Comparison of ENCODE assay signal across 10 mouse cellular contexts in genomic region chr17:48426991-48427750, GRCm38 (mm10). TPM values are rescaled to one million over a fixed set of nuclear protein-coding genes. Genes with fewer than 3 reads are reported as not detected.
DNase-seq lines count a peak whose midpoint lies in the region; ATAC-seq and TF ChIP-seq lines count a peak whose summit lies in the region.
"Had no signal": no experiment of that assay in that cellular context is flagged by ENCODE, and none has a peak within 500 bp of the region (broad histone marks: within the 10 kb centered on the region; RNA-seq: fewer than 3 reads in every experiment).

No protein-coding gene starts in this region.

- H3K9me3 ChIP-seq in stomach, postnatal 0 days (ENCODE audit: control insufficient read depth, low read length) = no peaks in the 10 kb centered on the region
- H3K9me3 ChIP-seq: midbrain, embryonic 13.5 days had no signal

- peaks cover 3% of the 10 kb centered on the region for H3K4me1 ChIP-seq in stomach, postnatal 0 days (replicated peaks; ENCODE audit: control insufficient read depth, insufficient read depth)

- H3K27ac ChIP-seq in stomach, postnatal 0 days (replicated peaks) = peak overlapping the region; percentile 63
- H3K27ac ChIP-seq: midbrain, embryonic 13.5 days had no signal

- ATAC-seq in inflammation-experienced regulatory T-cells, adult 6 months = peak; percentile 19
- ATAC-seq in stomach, postnatal 0 days (ENCODE audit: low FRiP score, low TSS enrichment) = peak; percentile 38; the same call in 1 of the 2 replicates
- ATAC-seq: midbrain, embryonic 13.5 days had no signal

- H3K4me3 ChIP-seq in stomach, postnatal 0 days (ENCODE audit: low read depth, low read length) = no peak overlapping the region
- H3K4me3 ChIP-seq: midbrain, embryonic 13.5 days had no signal

- 52% methylated on average over 13 of the region's 13 CpGs for WGBS in stomach, postnatal 0 days

- H3K36me3 ChIP-seq in stomach, postnatal 0 days (ENCODE audit: control insufficient read depth, insufficient read depth, low read length) = no peaks in the 10 kb centered on the region
- H3K36me3 ChIP-seq: midbrain, embryonic 13.5 days had no signal

- no peaks in the 10 kb centered on the region for H3K27me3 ChIP-seq in stomach, postnatal 0 days (ENCODE audit: control insufficient read depth, insufficient read depth, low read length)
- H3K27me3 ChIP-seq: midbrain, embryonic 13.5 days had no signal

- intact Hi-C loops in heart, postnatal 25 days (cut with DNase I) = no loop called here

- no peak for TF ChIP-seq CTCF in stomach, postnatal 0 days (IDR thresholded peaks at IDR 0.05; ENCODE audit: low read depth)

- DNase-seq in heart, adult 18-20 months = peak; percentile 56 to 59
- DNase-seq in heart, postnatal 25 days (ENCODE audit: low spot score) = no peak
- peak; percentile 48 for DNase-seq in thymus, postnatal 4 days
- no peak for DNase-seq in thymus, adult 18-20 months
- peak; percentile 60 for DNase-seq in stomach, postnatal 0 days (ENCODE audit: low spot score)
- DNase-seq in right cerebral cortex, postnatal 25 days = no peak
- no peak for DNase-seq in cerebellum, postnatal 4 days (ENCODE audit: low spot score in 2 of 2)

- no peak for TF ChIP-seq EP300 in stomach, postnatal 0 days (optimal IDR thresholded peaks at IDR 0.05)

- no peak overlapping the region for H3K9ac ChIP-seq in stomach, postnatal 0 days (ENCODE audit: low read length)
- H3K9ac ChIP-seq: midbrain, embryonic 13.5 days had no signal

- no peak overlapping the region for H3K4me2 ChIP-seq in stomach, postnatal 0 days (replicated peaks; ENCODE audit: low read depth)
- H3K4me2 ChIP-seq: midbrain, embryonic 13.5 days had no signal

RNA-seq across cellular contexts. Expression of gene Apobec2, which starts 5.6 kb away (rescaled TPM):
- 100 to 1,000 TPM; 211 to 226 TPM for total RNA-seq in heart, adult 18-20 months (2021)
- total RNA-seq in heart, postnatal 25 days (2021) = 100 to 1,000 TPM; 245 to 262 TPM
- polyA plus RNA-seq in inflammation-experienced regulatory T-cells, adult 6 months (2017; shearing (Covaris generic)) = 1 to 10 TPM; 1.8 to 5.7 (median 2.2) TPM
- polyA plus RNA-seq in stomach, postnatal 0 days (2015; fragmentation: Nextera tagmentation; extraction: Ambion mirVana) = 7.2 and 7.6 TPM in 2 replicates

RNA-seq across cellular contexts. Expression of gene Oard1, which starts 17.4 kb away (rescaled TPM):
- total RNA-seq in heart, adult 18-20 months (2021) = 10 to 100 TPM; 17.3 to 21.3 TPM
- total RNA-seq in heart, postnatal 25 days (2021) = 10 to 100 TPM; 12.9 to 14.3 TPM
- polyA plus RNA-seq in inflammation-experienced regulatory T-cells, adult 6 months (2017; shearing (Covaris generic)) = 100 to 1,000 TPM in 1 of 3 experiments, 10 to 100 TPM in 2; 85.8 to 107 (median 94.9) TPM
- polyA plus RNA-seq in stomach, postnatal 0 days (2015; fragmentation: Nextera tagmentation; extraction: Ambion mirVana) = 42.3 and 43.8 TPM in 2 replicates

RNA-seq across cellular contexts. Expression of gene Nfya, which starts 17.5 kb away (rescaled TPM):
- total RNA-seq in heart, adult 18-20 months (2021) = 10 to 100 TPM; 18.8 to 21.7 TPM
- total RNA-seq in heart, postnatal 25 days (2021) = 10 to 100 TPM; 19.6 to 21.4 TPM
- polyA plus RNA-seq in inflammation-experienced regulatory T-cells, adult 6 months (2017; shearing (Covaris generic)) = 10 to 100 TPM in 2 of 3 experiments, 1 to 10 TPM in 1; 9.9 to 12.1 (median 11.2) TPM
- 3.0 and 3.5 TPM in 2 replicates for polyA plus RNA-seq in stomach, postnatal 0 days (2015; fragmentation: Nextera tagmentation; extraction: Ambion mirVana)

RNA-seq across cellular contexts. Expression of gene Tspo2, which starts 24.2 kb away (rescaled TPM):
- total RNA-seq in heart, adult 18-20 months (2021) = under 1 TPM; 0.55 to 0.62 TPM
- 1 to 10 TPM in 1 of 2 experiments, under 1 TPM in 1; 0.91 to 1.2 TPM for total RNA-seq in heart, postnatal 25 days (2021)
- not detected for polyA plus RNA-seq in inflammation-experienced regulatory T-cells, adult 6 months (2017; shearing (Covaris generic))
- polyA plus RNA-seq in stomach, postnatal 0 days (2015; fragmentation: Nextera tagmentation; extraction: Ambion mirVana) = 0.41 and 0.51 TPM in 2 replicates
- polyA plus RNA-seq: C2C12 had no signal

RNA-seq across cellular contexts. Expression of gene Unc5cl, which starts 27.5 kb away (rescaled TPM):
- under 1 TPM in 1 of 2 experiments, not detected in 1; 0.36 TPM for total RNA-seq in heart, adult 18-20 months (2021)
- under 1 TPM; 0.14 to 0.16 TPM for total RNA-seq in heart, postnatal 25 days (2021)
- polyA plus RNA-seq in inflammation-experienced regulatory T-cells, adult 6 months (2017; shearing (Covaris generic)) = 10 to 100 TPM; 16.0 to 23.9 (median 16.7) TPM
- polyA plus RNA-seq in stomach, postnatal 0 days (2015; fragmentation: Nextera tagmentation; extraction: Ambion mirVana) = 3.3 and 3.5 TPM in 2 replicates
- polyA plus RNA-seq: C2C12 had no signal

Comparison
In these comparisons a context has a peak if more than half of its experiments do, and no peak if none do; other contexts are left out.
1. DNase-seq: peak in heart, adult 18-20 months (2 of 2), thymus, postnatal 4 days (single experiment) and stomach, postnatal 0 days (single experiment); none in heart, postnatal 25 days (single experiment), thymus, adult 18-20 months (0 of 2), right cerebral cortex, postnatal 25 days (single experiment) and cerebellum, postnatal 4 days (0 of 2).